Mouse (Mus musculus): ENCODE results near the gene Sema4b.

The Sema4b gene

GRCm38 (mm10) chr7:80216566-80216965 lies 29.9 kb downstream of the Sema4b start:
- DNase-seq (ENCODE audit: low spot score) = no peak

GRCm38 (mm10) chr7:80218666-80219065 lies 32.0 kb downstream of the Sema4b start:
- DNase-seq (ENCODE audit: low spot score) = no peak

- DNase-seq (ENCODE audit: low spot score) = no peak
Measured at GRCm38 (mm10) chr7:80220237-80220797, 33.7 kb downstream of the Sema4b start.

GRCm38 (mm10) chr7:80221179-80221750 lies 34.6 kb downstream of the Sema4b start:
- DNase-seq (ENCODE audit: low spot score) = no peak

- no peak for DNase-seq (ENCODE audit: low spot score)
Measured at GRCm38 (mm10) chr7:80227065-80227464, 40.4 kb downstream of the Sema4b start.

- no peak for DNase-seq (ENCODE audit: low spot score)
Measured at GRCm38 (mm10) chr7:80230196-80230595, 43.6 kb downstream of the Sema4b start.

GRCm38 (mm10) chr7:80231971-80232488 lies 45.4 kb downstream of the Sema4b start:
- no peak for DNase-seq (ENCODE audit: low spot score)

- peak; percentile 98 for DNase-seq (ENCODE audit: low spot score)
Measured at GRCm38 (mm10) chr7:80232489-80233029, 45.9 kb downstream of the Sema4b start, which contains the start of the genes Cib1 and Gdpgp1. TSS of gene Cib1 (minus strand) at chr7:80232813. TSS of gene Gdpgp1 (plus strand) at chr7:80232865.

GRCm38 (mm10) chr7:80233799-80234198 lies 47.2 kb downstream of the Sema4b start:
- DNase-seq (ENCODE audit: low spot score) = no peak

- DNase-seq (ENCODE audit: low spot score) = no peak
Measured at GRCm38 (mm10) chr7:80238542-80238941, 51.9 kb downstream of the Sema4b start.

GRCm38 (mm10) chr7:80241661-80242060 lies 55.0 kb downstream of the Sema4b start:
- DNase-seq (ENCODE audit: low spot score) = no peak

- DNase-seq (ENCODE audit: low spot score) = no peak
Measured at GRCm38 (mm10) chr7:80244851-80245250, 58.2 kb downstream of the Sema4b start.

GRCm38 (mm10) chr7:80246148-80246721 lies 59.6 kb downstream of the Sema4b start, which contains the start of gene Ttll13:
TSS of gene Ttll13 (plus strand) at chr7:80246376.
- peak; percentile 94 for DNase-seq (ENCODE audit: low spot score)

GRCm38 (mm10) chr7:80246859-80247258 lies 60.2 kb downstream of the Sema4b start:
- DNase-seq (ENCODE audit: low spot score) = no peak

- no peak for DNase-seq (ENCODE audit: low spot score)
Measured at GRCm38 (mm10) chr7:80252437-80252836, 65.8 kb downstream of the Sema4b start.

- no peak for DNase-seq (ENCODE audit: low spot score)
Measured at GRCm38 (mm10) chr7:80252886-80253285, 66.2 kb downstream of the Sema4b start.

- DNase-seq (ENCODE audit: low spot score) = no peak
Measured at GRCm38 (mm10) chr7:80255981-80256380, 69.3 kb downstream of the Sema4b start.

- no peak for DNase-seq (ENCODE audit: low spot score)
Measured at GRCm38 (mm10) chr7:80257706-80258105, 71.1 kb downstream of the Sema4b start.

GRCm38 (mm10) chr7:80260625-80261371 lies 74.2 kb downstream of the Sema4b start, which contains the start of gene Ngrn:
TSS of gene Ngrn (plus strand) at chr7:80261215.
- peak; percentile 80 for DNase-seq (ENCODE audit: low spot score)

GRCm38 (mm10) chr7:80261372-80261990 lies 74.8 kb downstream of the Sema4b start:
- DNase-seq (ENCODE audit: low spot score) = peak; percentile 43

GRCm38 (mm10) chr7:80264606-80265005 lies 78.0 kb downstream of the Sema4b start:
- no peak for DNase-seq (ENCODE audit: low spot score)

- DNase-seq (ENCODE audit: low spot score) = no peak
Measured at GRCm38 (mm10) chr7:80267764-80268163, 81.1 kb downstream of the Sema4b start.
